Mouse (Mus musculus) large intestine, adult 2 months (tissue): Measurements from ENCODE around the gene Slc15a4. TPM values are rescaled to one million over a fixed set of nuclear protein-coding genes. Genes with fewer than 3 reads are reported as not detected.

ENCODE experiments used
- DNase-seq: peaks from one replicate; pipeline ENCODE4 v3.0.0-alpha.2; 2012; ENCODE audit warnings: low read depth, low spot score
- WGBS: fragments of 180-500 bp; shearing (Covaris S2); methylation state at CpG from one replicate; pipeline ENCODE4 v1.1.7; 2018; 5-methylcytosine and 5-hydroxymethylcytosine counted together
- polyA plus RNA-seq: library from polyadenylated mRNA; depleted of rRNA; stranded (reverse); fragments of >200 nt; gene quantifications from 2 replicates; pipeline ENCODE4 v1.2.3, GENCODE M21; 2012; rRNA removed

Gene Slc15a4
- polyA plus RNA-seq: 15.0 and 16.5 TPM in 2 replicates

- DNase-seq: no peak
- 2% methylated on average over 62 of the region's 62 CpGs for WGBS
Observed at GRCm38 (mm10) chr5:127632167-127633145, at the start of gene Slc15a4, which contains the start of gene Glt1d1. Gene Slc15a4, minus strand, starts transcription at chr5:127632897. Gene Glt1d1, plus strand, starts transcription at chr5:127632262.

GRCm38 (mm10) chr5:127678501-127678900 is 45.8 kb upstream of the Slc15a4 start:
- DNase-seq: no peak
- 94% methylated on average over 5 of the region's 5 CpGs for WGBS

GRCm38 (mm10) chr5:127677561-127677960 is 44.9 kb upstream of the Slc15a4 start:
- WGBS: 93% methylated on average over 2 of the region's 2 CpGs
- DNase-seq: no peak

GRCm38 (mm10) chr5:127673913-127674312 is 41.2 kb upstream of the Slc15a4 start:
- DNase-seq: no peak
- 91% methylated on average over 8 of the region's 8 CpGs for WGBS

GRCm38 (mm10) chr5:127660979-127661378 is 28.3 kb upstream of the Slc15a4 start:
- no peak for DNase-seq

GRCm38 (mm10) chr5:127660267-127660666 is 27.6 kb upstream of the Slc15a4 start:
- WGBS: 55% methylated on average over 5 of the region's 5 CpGs
- no peak for DNase-seq

More at GRCm38 (mm10) chr5:127660979-127661378, 28.3 kb upstream of the Slc15a4 start:
- WGBS: 93% methylated on average over 5 of the region's 5 CpGs

GRCm38 (mm10) chr5:127659312-127659711 is 26.6 kb upstream of the Slc15a4 start:
- whole genome bisulfite sequencing: 91% methylated on average over 3 of the region's 3 CpGs
- DNase-seq: no peak

GRCm38 (mm10) chr5:127658257-127658656 is 25.6 kb upstream of the Slc15a4 start:
- WGBS: 90% methylated on average over 2 of the region's 2 CpGs

GRCm38 (mm10) chr5:127649077-127649476 is 16.4 kb upstream of the Slc15a4 start:
- no peak for DNase-seq

More at GRCm38 (mm10) chr5:127658257-127658656, 25.6 kb upstream of the Slc15a4 start:
- no peak for DNase-seq

GRCm38 (mm10) chr5:127648046-127648445 is 15.3 kb upstream of the Slc15a4 start:
- DNase-seq: no peak
- 72% methylated on average over 6 of the region's 6 CpGs for WGBS

- no peak for DNase-seq
Observed at GRCm38 (mm10) chr5:127641185-127641958, 8.7 kb upstream of the Slc15a4 start.

GRCm38 (mm10) chr5:127640359-127640758 is 7.7 kb upstream of the Slc15a4 start:
- 83% methylated on average over 3 of the region's 3 CpGs for WGBS
- no peak for DNase-seq

More at GRCm38 (mm10) chr5:127641185-127641958, 8.7 kb upstream of the Slc15a4 start:
- WGBS: 94% methylated on average over 15 of the region's 15 CpGs

GRCm38 (mm10) chr5:127639635-127640034 is 6.9 kb upstream of the Slc15a4 start:
- 95% methylated on average over 13 of the region's 13 CpGs for WGBS
- no peak for DNase-seq

GRCm38 (mm10) chr5:127639067-127639605 is 6.4 kb upstream of the Slc15a4 start:
- WGBS: 86% methylated on average over 6 of the region's 6 CpGs
- no peak for DNase-seq

GRCm38 (mm10) chr5:127638177-127638576 is 5.5 kb upstream of the Slc15a4 start:
- no peak for DNase-seq
- 61% methylated on average over 2 of the region's 2 CpGs for WGBS

GRCm38 (mm10) chr5:127637622-127638021 is 4.9 kb upstream of the Slc15a4 start:
- WGBS: 26% methylated on average over 4 of the region's 4 CpGs
- DNase-seq: no peak

- no peak for DNase-seq
- WGBS: 42% methylated on average over 7 of the region's 7 CpGs
Observed at GRCm38 (mm10) chr5:127633666-127634065, 969 bp upstream of the Slc15a4 start.

GRCm38 (mm10) chr5:127633188-127633587 is 491 bp upstream of the Slc15a4 start:
- 8% methylated on average over 4 of the region's 4 CpGs for WGBS
- DNase-seq: peak; percentile 92

- 18% methylated on average over 5 of the region's 5 CpGs for WGBS
- no peak for DNase-seq
Observed at GRCm38 (mm10) chr5:127631671-127632070, 1.0 kb downstream of the Slc15a4 start.

- DNase-seq: no peak
Observed at GRCm38 (mm10) chr5:127627242-127627641, 5.5 kb downstream of the Slc15a4 start.

More at GRCm38 (mm10) chr5:127627242-127627641, 5.5 kb downstream of the Slc15a4 start:
- WGBS: 88% methylated on average over 12 of the region's 12 CpGs
